Mouse (Mus musculus) c-Kit-negative CD71-positive TER-119-positive erythroid progenitor cells, embryonic 14.5 days (primary cell): Measurements from ENCODE around the gene Aldh1b1.

ENCODE experiments used
- DNase-seq: peaks from one replicate; pipeline ENCODE4 v3.0.0-alpha.2; 2013; ENCODE audit warnings: low read depth, low spot score

Gene Aldh1b1

DNA sequence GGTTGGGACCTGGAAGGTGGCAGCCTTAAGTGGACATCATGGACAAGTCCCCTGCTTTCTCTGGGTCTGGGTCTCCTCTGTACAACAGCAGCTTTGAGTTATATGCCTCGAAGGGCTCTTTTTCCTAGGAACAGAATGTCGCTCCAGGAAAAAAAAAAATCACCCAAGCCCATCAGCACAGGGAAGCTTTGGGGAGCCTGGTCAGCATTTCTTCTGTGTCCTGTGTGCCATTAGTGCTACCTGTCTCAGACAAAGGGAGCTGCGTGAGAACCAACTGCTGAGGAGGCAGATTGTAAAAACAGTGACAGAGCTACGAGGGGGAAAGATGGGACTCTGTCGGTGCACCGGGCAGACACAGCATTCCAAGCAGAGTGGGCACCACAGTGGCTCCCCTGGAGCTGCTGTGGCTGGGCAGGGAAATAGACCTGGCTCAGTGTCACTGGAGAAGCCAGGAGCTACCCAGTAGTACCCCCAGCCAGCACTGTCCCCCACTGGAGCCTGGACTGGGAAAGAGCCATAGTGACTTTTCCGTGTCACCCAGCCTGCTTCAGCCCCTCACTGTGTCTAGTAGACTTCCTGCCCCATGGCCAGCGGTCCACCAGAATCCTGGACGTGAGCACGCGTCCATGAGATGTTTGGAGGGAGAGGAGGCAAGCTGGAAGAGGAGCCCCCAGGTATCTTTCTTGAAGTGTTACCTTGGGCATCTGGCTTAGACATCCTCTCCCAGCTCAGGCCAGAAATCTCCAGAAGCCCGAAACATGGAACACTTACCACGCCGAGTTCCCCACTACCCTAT lies 26.1 kb downstream of the Aldh1b1 start:
- DNase-seq: no peak

DNA sequence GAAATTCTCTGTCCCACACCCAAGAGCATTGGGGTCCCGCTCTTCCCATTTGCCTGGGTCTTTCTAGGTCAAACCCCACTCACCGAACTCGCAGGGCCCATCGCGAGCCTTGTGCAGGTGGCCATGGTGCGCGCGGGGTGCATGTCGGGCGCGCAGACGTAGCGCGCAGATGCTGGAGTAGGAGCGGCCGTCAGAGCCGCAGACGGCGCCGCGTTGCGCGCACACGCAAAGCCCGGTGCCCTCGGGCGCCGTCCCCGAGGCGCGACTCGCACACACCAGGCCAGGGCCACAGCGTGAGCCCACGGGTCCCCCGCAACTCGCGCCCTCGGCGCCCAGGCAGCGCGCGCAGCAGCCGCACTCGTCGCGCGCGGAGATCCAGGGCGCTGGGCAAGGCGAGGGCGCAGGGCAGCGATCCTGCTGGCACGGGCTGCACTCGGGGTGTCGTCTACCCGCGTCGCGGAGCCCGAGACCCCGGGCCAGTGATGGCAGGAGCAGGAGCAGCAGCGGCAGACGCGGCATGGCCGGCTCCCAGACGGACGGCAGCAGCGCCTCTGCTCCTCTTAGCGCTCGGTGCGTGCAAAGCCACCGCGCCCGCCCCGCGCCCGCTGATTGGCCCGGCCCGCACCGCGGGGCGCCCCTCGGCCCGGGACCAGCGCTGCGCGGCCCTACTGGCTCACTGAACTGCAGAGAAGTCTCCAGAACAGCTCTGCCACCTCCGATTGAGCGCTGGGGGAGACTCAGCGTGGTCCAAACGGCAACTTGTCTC lies 27.6 kb downstream of the Aldh1b1 start, which contains the start of gene Igfbpl1:
Gene Igfbpl1 (minus strand): TSS at position 649 of the 766 bp plus-strand sequence.
- DNase-seq: no peak

DNA sequence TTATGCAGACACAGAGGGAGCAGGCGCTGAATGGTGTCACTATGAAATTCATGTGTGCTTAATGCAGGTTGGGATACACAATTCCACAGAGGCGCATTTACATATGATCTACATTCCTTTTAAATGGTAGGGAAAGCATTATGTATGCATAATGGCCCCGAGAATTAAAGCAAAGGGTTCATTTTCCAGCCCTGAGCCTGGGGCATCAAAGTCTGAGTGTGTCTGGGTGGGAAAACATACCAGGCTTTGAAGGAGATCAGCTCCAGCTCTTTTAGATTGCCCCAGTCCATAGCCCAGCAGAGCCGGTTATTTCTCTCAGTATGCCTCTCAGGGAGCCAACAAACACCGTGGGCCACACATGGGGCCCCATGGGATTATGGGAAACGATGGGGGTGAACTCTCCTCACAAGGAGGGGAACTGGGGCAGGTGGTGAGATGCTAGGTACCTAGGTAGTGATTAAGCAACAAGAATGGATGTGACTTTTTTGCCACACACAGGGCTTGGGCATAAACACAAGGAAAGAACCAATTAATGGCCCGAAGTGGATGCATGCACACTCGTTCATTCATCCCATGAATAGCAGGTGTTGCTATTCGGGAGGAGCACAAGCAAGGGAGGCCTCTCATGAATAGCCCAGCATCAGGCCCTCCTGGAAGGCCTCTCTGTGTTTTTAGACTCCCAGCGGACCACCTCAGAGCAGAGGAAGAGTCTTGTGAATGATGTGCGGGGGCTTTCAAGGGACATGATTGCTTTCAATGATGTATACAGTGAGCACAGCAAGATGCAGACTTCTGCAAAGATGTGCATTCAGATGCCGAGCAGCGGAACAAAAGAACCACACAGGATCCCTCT lies 31.3 kb downstream of the Aldh1b1 start:
- no peak for DNase-seq

DNA sequence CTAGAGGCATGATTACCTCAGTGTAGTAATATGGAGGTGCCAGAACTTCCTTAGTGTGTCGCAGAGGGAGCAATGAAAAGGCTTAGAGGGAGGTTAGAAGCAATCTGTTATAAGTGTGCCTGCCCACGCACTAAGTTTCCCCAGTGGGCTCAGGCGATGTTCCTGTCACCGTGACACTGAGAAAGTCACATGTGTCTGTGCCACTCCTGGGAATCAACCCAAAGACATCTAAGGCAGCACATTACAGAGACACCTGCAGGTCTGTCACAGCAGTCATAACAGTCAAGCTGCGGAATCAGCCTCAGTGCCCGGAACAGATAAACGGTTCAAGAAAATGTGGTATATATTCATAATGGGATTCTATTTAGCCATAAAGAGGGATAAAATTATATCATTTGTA lies 33.2 kb downstream of the Aldh1b1 start:
- no peak for DNase-seq

DNA sequence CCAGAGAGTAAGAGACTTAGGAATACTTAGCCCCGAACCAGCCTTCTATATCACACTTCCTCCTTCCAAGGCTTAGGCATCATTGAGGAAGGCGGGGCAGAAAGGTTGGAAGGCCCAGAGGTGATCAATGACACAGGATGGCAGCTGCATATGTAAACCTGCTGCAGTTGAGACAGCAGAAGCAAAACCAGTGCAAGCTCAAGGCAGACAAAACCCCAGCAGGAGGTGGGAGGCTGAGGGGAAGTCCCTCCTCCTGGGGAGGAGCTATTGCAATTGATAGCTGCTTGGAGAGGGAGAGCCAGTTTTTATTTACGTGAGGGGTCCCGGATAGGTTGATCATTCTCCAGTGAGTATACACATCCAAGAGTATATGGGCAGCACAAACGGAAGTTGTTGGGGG lies 34.6 kb downstream of the Aldh1b1 start:
- no peak for DNase-seq

DNA sequence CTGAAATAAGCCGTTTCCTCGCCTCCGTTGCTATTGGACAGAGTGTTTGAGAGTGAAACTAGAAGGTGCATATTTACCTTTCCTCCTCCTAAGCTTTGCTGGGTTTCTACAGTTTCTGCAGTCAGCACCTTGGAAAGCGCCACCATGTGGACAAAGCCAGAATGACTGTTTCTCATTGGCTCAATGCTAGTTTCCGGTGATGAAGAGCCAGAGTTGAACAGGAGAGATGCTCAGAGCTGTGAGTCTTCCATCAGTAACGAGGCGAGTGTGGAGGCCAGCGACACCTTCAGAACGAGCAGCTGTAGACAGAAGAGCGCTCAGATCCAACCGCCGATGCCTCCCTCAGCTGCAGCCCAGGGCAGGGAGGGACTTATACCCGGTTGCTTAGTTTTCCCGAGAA lies 45.5 kb downstream of the Aldh1b1 start:
- peak; percentile 6 for DNase-seq

DNA sequence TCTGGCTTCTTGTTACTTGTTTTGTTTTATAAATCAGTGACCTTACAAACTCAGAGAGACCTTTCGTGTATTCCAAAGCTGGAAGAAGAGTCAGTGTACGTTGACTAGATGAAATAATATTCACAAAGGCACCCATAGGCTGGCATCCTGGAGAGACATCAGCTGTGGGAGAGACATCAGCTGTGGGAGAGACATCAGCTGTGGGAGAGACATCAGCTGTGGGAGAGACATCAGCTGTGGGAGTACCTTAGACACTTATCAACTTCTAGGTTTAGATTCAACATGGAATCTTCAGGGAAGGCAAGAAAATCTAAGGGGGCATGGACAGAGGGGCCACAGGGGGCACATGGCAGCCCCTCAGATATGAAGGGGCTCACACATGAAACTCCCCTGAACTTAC lies 47.4 kb downstream of the Aldh1b1 start:
- no peak for DNase-seq

DNA sequence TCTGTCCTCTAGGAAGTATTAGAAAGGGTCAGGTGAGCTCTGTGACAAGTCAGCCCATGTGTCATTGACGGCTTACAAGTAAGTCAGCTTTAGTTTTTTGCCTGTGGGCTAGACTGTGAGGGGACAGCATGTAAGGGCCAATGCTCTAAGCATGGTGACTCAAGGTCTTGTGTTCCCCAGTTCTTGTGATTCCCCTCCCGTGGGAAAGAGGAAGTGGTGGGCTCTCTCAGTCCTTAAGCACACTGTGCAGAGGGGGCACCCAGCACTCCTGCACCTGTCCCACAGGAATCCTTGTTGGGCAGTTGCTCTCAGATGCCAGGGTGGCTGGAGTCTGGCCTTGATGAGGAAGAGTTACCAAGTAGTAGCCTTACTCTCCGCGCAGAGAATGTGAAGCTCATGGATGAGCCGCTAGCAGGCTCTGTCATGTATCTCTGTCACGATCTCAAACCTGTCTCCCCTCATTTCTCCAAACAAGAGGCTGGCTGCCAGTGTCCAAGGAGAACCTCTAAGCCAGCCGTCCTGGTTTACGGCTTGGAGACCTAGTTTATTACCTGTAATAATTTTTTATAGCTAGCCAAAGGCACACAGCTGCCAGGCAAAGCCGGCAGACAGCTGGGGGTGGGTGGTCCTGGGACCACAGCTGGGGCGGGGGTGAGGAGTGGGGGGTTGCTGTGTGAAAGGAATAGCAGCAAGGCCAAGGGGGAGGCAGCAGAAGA lies 49.4 kb downstream of the Aldh1b1 start, which contains the start of gene Stra6l:
Gene Stra6l (plus strand): TSS at position 556 of the 716 bp plus-strand sequence.
- DNase-seq: no peak

DNA sequence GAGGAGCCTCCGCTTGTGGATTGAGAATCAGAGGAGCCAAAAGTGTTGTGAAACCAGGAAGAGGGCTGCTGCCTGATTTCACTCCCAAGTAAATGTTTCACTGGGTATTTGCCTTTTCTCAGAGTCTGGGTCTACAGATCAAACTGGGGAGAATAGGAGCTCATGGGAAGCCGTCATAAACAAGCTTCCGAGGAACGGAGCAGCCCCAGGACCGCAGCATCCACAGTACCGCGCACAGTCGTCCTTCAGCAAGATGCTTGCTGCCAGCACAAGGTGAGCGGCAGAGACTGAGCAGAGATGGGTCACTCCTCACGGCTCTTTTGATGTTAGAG lies 50.0 kb downstream of the Aldh1b1 start:
- DNase-seq: no peak

DNA sequence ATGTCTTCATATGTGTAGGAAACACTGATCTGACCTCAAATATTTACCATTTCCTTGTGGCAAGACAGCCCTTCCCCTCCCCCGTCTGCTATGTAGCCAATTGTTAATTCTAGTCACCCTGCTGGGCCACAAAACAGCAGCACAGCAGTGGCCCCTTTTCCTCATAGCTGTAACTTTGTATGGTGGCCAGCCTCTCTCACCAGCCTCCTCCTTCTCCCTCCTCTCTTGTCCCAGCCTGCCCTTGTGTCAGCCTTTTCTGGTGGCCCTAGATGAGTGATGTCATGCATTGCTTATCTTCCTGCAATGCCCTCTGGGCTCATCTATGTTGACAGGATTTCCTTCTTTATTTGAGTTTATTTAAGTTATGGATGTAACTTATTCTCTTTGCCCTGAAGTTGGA lies 50.6 kb downstream of the Aldh1b1 start:
- no peak for DNase-seq

DNA sequence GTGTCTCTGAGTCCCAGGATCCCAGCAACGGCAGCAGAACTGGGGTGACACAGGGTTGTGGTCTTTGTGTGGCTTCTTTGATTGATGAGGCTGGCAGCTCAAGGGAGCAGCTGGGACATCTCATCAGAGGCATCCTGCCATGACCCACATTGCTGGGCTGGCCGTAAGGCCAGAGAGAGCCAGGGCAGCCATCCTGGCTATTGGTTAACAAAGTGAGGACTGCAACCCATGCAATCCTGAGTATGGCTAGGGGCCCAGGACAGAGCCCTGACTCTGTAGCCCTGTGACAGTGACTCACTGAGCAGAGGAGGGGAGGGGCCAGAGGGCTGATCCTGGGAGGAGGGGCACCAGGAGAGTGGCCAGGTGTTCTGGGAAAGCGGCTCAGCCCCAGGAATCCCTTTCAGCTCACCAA lies 52.8 kb downstream of the Aldh1b1 start:
- no peak for DNase-seq

DNA sequence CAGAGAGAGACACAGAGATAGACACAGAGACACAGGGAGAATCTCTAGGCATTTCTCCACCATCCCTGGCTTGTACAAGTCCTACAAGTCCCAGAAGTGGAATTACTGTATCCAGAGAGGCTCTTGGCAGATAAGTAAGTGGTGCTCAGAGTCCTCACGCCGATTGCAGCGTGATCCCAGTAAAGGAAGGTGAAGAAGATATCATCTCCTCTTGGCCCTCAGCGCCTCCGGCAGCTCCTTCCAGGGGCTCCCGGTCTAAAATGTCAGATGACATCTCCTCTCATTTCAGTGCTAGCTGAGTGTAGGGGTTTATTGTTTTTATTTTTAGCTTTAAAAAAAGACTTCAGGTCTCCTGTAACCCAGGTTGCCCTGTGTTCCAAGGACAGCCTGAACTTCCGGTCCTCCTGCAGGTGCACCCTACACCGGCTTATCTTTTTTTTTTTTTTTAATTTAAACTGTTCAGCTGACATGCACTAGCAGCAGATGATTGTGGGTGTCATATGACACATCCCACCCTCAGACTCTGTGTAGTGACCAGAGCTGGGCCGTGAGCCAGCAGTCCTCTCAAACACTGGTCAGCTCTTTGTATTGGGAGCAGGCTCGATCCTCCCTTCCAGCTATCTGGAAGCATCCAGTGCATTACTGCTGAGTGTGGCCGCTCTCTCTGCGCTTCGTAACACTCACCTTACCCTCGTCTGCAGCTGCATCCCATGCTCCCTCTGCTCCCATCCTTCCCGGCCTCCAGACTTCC lies 54.8 kb downstream of the Aldh1b1 start:
- DNase-seq: no peak
